Mouse (Mus musculus) forebrain, embryonic 15.5 days (tissue): Measurements from ENCODE around the gene Sap30l. TPM values are rescaled to one million over a fixed set of nuclear protein-coding genes. Genes with fewer than 3 reads are reported as not detected.

Experiments
- ATAC-seq: fragments of 200-750 bp; cut with Nextera tagmentation; replicated peaks from 2 replicates; pipeline ENCODE4 v1.8.0; 2017; ENCODE audit warnings: mild to moderate bottlenecking, moderate TSS enrichment, moderate library complexity
- H3K27ac ChIP-seq: fragments of 300-500 bp; sonication (generic); replicated peaks from 2 replicates; pipeline ENCODE4 v1.5.1; 2015; ENCODE audit warnings: mild to moderate bottlenecking, inconsistent platforms
- H3K27me3 ChIP-seq: fragments of 300-500 bp; sonication (generic); 2 replicates; pipeline ENCODE4 v1.6.1; 2015; ENCODE audit warnings: inconsistent platforms
- H3K36me3 ChIP-seq: fragments of 300-500 bp; sonication (generic); 2 replicates; pipeline ENCODE4 v1.6.1; 2015; ENCODE audit warnings: mild to moderate bottlenecking, inconsistent platforms
- H3K4me1 ChIP-seq: fragments of 300-500 bp; sonication (generic); 2 replicates; pipeline ENCODE4 v1.6.1; 2015; ENCODE audit warnings: inconsistent platforms
- H3K4me2 ChIP-seq: fragments of 300-500 bp; sonication (generic); replicated peaks from 2 replicates; pipeline ENCODE4 v1.6.1; 2015; ENCODE audit warnings: mild to moderate bottlenecking, inconsistent platforms
- H3K4me3 ChIP-seq: fragments of 300-500 bp; sonication (generic); 2 replicates; pipeline ENCODE4 v1.5.1; 2015; ENCODE audit warnings: mild to moderate bottlenecking, inconsistent platforms
- H3K9ac ChIP-seq: fragments of 300-500 bp; sonication (generic); replicated peaks from 2 replicates; pipeline ENCODE4 v1.6.1; 2015; ENCODE audit warnings: mild to moderate bottlenecking, inconsistent platforms
- H3K9me3 ChIP-seq: fragments of 300-500 bp; sonication (generic); 2 replicates; pipeline ENCODE4 v1.6.1; 2016; ENCODE audit warnings: inconsistent platforms
- WGBS: fragments of 180-500 bp; shearing (Covaris S2); methylation state at CpG from one replicate; pipeline ENCODE4 v1.1.7; 2015; ENCODE audit warnings: mixed read lengths; 5-methylcytosine and 5-hydroxymethylcytosine counted together
- polyA plus RNA-seq: library from polyadenylated mRNA; unstranded; fragments of >200 nt; fragmentation: Nextera tagmentation; extraction: Ambion mirVana; gene quantifications from 2 replicates; pipeline ENCODE4 v1.2.1, GENCODE M21; 2015

The Sap30l gene
- polyA plus RNA-seq, 1 experiment from 2014 or later = 11.8 TPM

- no peak overlapping the region for H3K9ac ChIP-seq
- WGBS = 66% methylated on average over 6 of the region's 6 CpGs
- no peak overlapping the region for H3K4me3 ChIP-seq
- H3K27me3 ChIP-seq = peaks cover 44% of the 10 kb centered on the region
- no peak overlapping the region for H3K27ac ChIP-seq
- no peak overlapping the region for H3K4me2 ChIP-seq
- ATAC-seq = no peak
- H3K4me1 ChIP-seq = peaks cover 26% of the 10 kb centered on the region
- no peaks in the 10 kb centered on the region for H3K36me3 ChIP-seq
- H3K9me3 ChIP-seq = no peaks in the 10 kb centered on the region
Observed at GRCm38 (mm10) chr11:57775868-57776267, 25.6 kb upstream of the Sap30l start.

- Histone ChIP-seq H3K9ac (no peak overlapping the region), H3K36me3 (no peaks in the 10 kb centered on the region), H3K27ac (no peak overlapping the region), H3K27me3 (peaks cover 39% of the 10 kb centered on the region), H3K9me3 (no peaks in the 10 kb centered on the region), H3K4me1 (peaks cover 26% of the 10 kb centered on the region), H3K4me2 (no peak overlapping the region), H3K4me3 (no peak overlapping the region)
- 76% methylated on average over 3 of the region's 3 CpGs for WGBS
- no peak for ATAC-seq
Observed at GRCm38 (mm10) chr11:57776546-57776945, 24.9 kb upstream of the Sap30l start.

GRCm38 (mm10) chr11:57778349-57778748 is 23.1 kb upstream of the Sap30l start:
- H3K4me3 ChIP-seq = no peak overlapping the region
- ATAC-seq = peak; percentile 61
- no peak overlapping the region for H3K27ac ChIP-seq
- no peaks in the 10 kb centered on the region for H3K36me3 ChIP-seq
- no peak overlapping the region for H3K9ac ChIP-seq
- H3K27me3 ChIP-seq = peaks cover 29% of the 10 kb centered on the region
- peaks cover 21% of the 10 kb centered on the region for H3K4me1 ChIP-seq
- H3K4me2 ChIP-seq = no peak overlapping the region
- H3K9me3 ChIP-seq = no peaks in the 10 kb centered on the region
- 24% methylated on average over 5 of the region's 5 CpGs for whole genome bisulfite sequencing

- Histone ChIP-seq H3K27me3 (peaks cover 28% of the 10 kb centered on the region), H3K4me3 (no peak overlapping the region), H3K9ac (no peak overlapping the region), H3K36me3 (no peaks in the 10 kb centered on the region), H3K4me1 (0 out of 2 replicates have a peak, but pooled peaks cover 9% of the 10 kb centered on the region), H3K4me2 (no peak overlapping the region), H3K9me3 (no peaks in the 10 kb centered on the region), H3K27ac (no peak overlapping the region)
- ATAC-seq = no peak
- WGBS = 79% methylated on average over 14 of the region's 14 CpGs
Observed at GRCm38 (mm10) chr11:57779824-57780223, 21.6 kb upstream of the Sap30l start.

GRCm38 (mm10) chr11:57786616-57787418 is 14.6 kb upstream of the Sap30l start:
- H3K36me3 ChIP-seq = no peaks in the 10 kb centered on the region
- H3K4me3 ChIP-seq = no peak overlapping the region
- 20% methylated on average over 18 of the region's 18 CpGs for WGBS
- peak; percentile 31 for ATAC-seq
- H3K27ac ChIP-seq = peak overlapping the region; percentile 76
- no peaks in the 10 kb centered on the region for H3K9me3 ChIP-seq
- H3K4me1 ChIP-seq = peaks cover 15% of the 10 kb centered on the region
- H3K4me2 ChIP-seq = no peak overlapping the region
- no peaks in the 10 kb centered on the region for H3K27me3 ChIP-seq
- H3K9ac ChIP-seq = no peak overlapping the region

- Histone ChIP-seq H3K4me1 (peaks cover 15% of the 10 kb centered on the region), H3K9me3 (no peaks in the 10 kb centered on the region), H3K36me3 (no peaks in the 10 kb centered on the region), H3K27ac (no peak overlapping the region), H3K4me3 (no peak overlapping the region), H3K9ac (no peak overlapping the region), H3K27me3 (no peaks in the 10 kb centered on the region), H3K4me2 (no peak overlapping the region)
- no peak for ATAC-seq
- WGBS = 47% methylated on average over 3 of the region's 3 CpGs
Observed at GRCm38 (mm10) chr11:57787913-57788312, 13.5 kb upstream of the Sap30l start.

- no peak overlapping the region for H3K27ac ChIP-seq
- 30% methylated on average over 21 of the region's 21 CpGs for WGBS
- peaks cover 15% of the 10 kb centered on the region for H3K4me1 ChIP-seq
- H3K4me3 ChIP-seq = no peak overlapping the region
- no peaks in the 10 kb centered on the region for H3K36me3 ChIP-seq
- no peak for ATAC-seq
- H3K9me3 ChIP-seq = no peaks in the 10 kb centered on the region
- H3K4me2 ChIP-seq = no peak overlapping the region
- no peak overlapping the region for H3K9ac ChIP-seq
- no peaks in the 10 kb centered on the region for H3K27me3 ChIP-seq
Observed at GRCm38 (mm10) chr11:57790866-57791535, 10.4 kb upstream of the Sap30l start.

- WGBS = 64% methylated on average over 6 of the region's 6 CpGs
- no peaks in the 10 kb centered on the region for H3K36me3 ChIP-seq
- no peaks in the 10 kb centered on the region for H3K27me3 ChIP-seq
- no peak for ATAC-seq
- no peak overlapping the region for H3K4me3 ChIP-seq
- no peak overlapping the region for H3K27ac ChIP-seq
- H3K9me3 ChIP-seq = no peaks in the 10 kb centered on the region
- H3K4me2 ChIP-seq = no peak overlapping the region
- no peak overlapping the region for H3K9ac ChIP-seq
- peaks cover under 1% of the 10 kb centered on the region; the same call in 1 of the 2 replicates for H3K4me1 ChIP-seq
Observed at GRCm38 (mm10) chr11:57795086-57795485, 6.4 kb upstream of the Sap30l start.

GRCm38 (mm10) chr11:57797828-57798227 is 3.6 kb upstream of the Sap30l start:
- Histone ChIP-seq H3K27me3 (no peaks in the 10 kb centered on the region), H3K9ac (no peak overlapping the region), H3K4me1 (peaks cover 16% of the 10 kb centered on the region), H3K4me2 (no peak overlapping the region), H3K27ac (no peak overlapping the region), H3K4me3 (no peak overlapping the region), H3K9me3 (no peaks in the 10 kb centered on the region), H3K36me3 (no peaks in the 10 kb centered on the region)
- 82% methylated on average over 8 of the region's 9 CpGs for whole genome bisulfite sequencing
- ATAC-seq = no peak

- H3K9me3 ChIP-seq = no peaks in the 10 kb centered on the region
- H3K27ac ChIP-seq = no peak overlapping the region
- H3K27me3 ChIP-seq = no peaks in the 10 kb centered on the region
- peaks cover 29% of the 10 kb centered on the region for H3K4me1 ChIP-seq
- 88% methylated on average over 10 of the region's 10 CpGs for WGBS
- H3K36me3 ChIP-seq = no peaks in the 10 kb centered on the region
- no peak overlapping the region for H3K4me3 ChIP-seq
- H3K4me2 ChIP-seq = no peak overlapping the region
- H3K9ac ChIP-seq = no peak overlapping the region
- no peak for ATAC-seq
Observed at GRCm38 (mm10) chr11:57799456-57799855, 2.0 kb upstream of the Sap30l start.

DNA sequence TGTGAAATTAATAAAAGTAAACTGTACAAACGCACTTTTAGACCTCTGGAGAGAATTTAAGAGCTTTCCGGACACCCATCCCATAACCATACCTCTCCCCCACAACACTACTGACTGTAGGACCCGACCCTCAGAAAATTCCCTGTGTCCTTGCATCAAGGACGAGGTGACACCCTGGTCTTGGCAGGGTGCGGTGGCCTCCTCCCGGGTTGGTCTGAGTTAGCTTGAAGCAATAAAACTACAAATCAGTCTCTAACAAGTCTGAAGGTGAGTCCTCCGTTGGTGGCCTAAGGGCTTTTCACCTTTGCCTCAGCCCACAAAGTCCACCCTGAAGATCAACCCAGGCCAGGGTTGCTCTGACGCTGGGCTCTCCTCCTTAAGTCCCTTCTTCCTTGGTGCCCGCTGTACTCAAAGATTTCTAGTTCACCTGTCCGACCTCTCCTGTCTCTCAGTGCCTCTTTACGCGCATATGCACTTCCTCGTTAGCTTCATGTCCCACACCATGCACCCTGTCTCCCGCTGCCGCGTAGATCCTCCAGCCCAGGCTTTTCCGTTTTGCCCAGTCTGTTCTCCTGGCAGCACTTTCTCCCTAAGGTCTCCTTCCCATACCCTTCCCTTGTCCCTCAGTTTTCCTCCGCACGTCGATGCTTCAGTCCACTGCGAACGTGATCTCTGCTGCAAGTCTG is 1.0 kb upstream of the Sap30l start:
- 16% methylated on average over 22 of the region's 22 CpGs for WGBS
- no peak for ATAC-seq

More for the DNA sequence above, 1.0 kb upstream of the Sap30l start:
- Histone ChIP-seq H3K27ac (peak overlapping the region; percentile 46; the same call in 1 of the 2 replicates), H3K9me3 (no peaks in the 10 kb centered on the region), H3K27me3 (no peaks in the 10 kb centered on the region), H3K9ac (peak overlapping the region; percentile 80), H3K36me3 (no peaks in the 10 kb centered on the region), H3K4me1 (peaks cover 29% of the 10 kb centered on the region), H3K4me3 (peak overlapping the region; percentile 91), H3K4me2 (peak overlapping the region; percentile 86)
